Mouse (Mus musculus): ENCODE measurements around the gene Lgals4.

The Lgals4 gene

DNA sequence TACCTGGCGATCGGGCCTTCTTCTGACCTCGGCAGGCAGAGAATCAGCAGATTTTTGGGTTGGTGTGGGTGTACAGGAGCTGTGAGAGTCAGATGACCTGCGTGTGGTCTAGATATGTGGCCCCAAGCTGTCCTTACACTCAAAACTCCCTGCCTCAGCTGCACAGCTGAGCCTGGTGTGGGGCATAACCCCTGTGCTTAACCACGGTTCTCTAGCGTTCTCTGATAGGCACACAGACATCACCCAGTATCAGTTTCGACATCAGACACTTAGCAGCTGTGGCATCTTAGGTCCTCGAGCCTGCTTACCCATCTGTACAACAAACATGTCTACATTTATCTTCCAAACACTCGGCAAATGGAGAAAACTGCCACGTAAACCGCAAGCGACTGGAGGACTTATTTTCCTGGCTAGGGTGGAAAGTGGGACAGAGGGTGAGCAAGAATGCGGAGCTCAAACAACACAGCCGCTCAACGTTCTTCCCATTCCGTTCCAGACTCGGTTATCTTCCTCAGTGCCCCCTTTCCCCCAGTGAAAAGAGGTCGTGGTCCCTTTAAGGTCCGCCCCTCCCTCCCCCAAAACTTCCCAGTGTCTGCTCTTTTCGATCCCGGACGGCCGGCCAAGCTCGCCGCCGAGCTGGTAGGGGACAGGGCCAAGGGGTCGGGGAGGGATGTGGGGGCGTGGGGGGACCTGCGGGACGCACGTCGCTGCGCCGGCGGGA lies 25.3 kb upstream of the Lgals4 start, which contains the start of gene Hnrnpl:
TSS of gene Hnrnpl (plus strand) at position 321 of the 721 bp plus-strand sequence.
- DNase-seq (ENCODE audit: low spot score) = no peak

DNA sequence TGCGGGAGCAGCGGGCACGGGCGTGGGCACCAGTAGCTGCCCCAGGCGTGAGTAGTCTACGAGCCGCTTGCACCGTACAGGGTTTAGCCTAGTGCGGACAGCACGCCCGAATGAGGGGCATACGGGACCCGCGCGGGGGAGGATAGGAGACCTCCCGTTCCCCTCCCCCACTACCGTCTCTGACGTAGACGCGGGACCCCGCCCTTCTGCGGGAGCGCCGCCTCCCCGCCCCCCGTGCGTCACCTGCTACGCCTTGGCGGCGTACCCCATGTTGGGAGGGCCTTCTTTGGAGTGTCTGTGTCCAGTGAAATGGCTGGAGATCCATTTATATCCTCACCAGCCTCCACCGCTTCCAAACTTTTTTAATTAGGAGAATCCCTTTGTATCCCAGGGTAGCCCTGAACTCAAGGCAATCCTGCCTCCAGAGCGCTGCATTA lies 24.7 kb upstream of the Lgals4 start:
- peak; percentile 95 for DNase-seq (ENCODE audit: low spot score)

DNA sequence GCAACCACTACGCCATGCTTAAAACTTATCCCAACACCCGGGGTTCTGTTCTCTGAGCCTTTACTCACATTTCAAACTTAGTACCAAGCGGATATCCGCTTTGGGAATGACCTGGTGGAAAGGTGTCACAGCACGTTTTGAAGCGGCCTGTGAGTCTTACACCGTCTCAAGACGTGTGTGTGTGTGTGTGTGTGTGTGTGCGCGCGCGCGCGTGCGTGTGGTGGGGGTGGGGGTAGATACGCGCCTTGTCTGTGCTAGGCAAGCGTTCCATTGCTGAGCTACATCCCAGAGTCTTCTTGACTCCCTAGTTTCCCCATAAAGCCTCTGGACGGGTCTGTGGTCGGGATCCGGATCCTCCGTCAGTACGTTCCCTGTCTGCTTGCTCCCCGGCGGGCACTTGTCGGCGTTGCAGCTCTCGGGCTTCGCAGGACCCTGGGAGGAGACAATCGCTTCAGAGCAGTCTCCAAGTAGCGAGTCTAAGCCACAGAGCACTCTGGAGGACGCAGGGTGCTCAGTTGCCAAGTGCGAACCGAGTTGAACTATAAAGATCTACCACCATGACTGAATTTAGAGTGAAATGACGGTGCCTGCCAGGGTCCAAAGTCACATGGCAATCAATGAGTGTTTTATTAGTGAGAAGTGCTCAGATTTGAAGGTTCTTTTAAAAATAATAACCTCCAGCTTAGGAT lies 24.1 kb upstream of the Lgals4 start:
- DNase-seq (ENCODE audit: low spot score) = peak; percentile 64

DNA sequence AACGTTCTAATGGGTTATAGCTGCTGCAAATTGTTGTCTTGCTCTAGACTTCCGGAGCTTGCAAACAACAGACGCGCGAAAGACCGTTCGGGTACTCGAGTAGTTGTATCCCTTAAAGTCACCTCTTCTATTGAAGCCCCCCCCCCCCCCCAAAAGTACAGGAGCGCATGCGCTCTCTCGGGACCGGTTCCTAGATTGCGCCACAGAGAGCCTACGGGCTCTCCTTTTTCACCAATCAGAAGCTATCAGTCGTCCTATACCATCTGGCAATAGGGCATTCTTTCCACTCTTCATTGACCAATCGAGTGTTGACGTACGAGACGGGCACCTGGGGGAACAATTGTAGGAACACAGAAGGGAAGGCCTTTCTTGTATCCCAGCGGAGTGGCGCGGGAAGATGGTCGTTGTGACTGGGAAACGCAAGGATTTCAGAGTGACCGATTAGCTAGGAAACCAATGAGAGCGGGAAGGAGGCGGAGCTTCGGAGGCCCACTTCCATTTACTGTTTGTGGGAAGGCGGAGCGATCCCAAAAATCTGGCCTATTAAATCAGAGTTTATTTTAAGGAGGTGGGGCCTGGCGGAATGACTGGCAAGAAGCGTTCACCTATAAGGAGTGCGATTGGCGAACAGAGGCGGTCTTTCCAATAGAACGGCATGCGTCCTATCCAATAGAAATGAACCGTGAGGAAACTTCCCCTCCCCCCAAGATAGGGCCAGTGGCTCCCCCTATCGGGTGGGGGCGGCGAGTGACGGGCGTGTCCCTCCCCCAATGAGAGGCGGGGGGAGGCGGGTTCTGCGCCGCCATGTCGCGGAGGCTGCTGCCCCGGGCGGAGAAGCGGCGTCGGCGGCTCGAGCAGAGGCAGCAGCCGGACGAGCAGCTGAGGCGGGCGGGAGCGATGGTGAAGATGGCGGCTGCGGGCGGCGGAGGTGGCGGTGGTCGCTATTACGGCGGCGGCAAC lies 23.3 kb upstream of the Lgals4 start:
- DNase-seq (ENCODE audit: low spot score) = peak; percentile 99

DNA sequence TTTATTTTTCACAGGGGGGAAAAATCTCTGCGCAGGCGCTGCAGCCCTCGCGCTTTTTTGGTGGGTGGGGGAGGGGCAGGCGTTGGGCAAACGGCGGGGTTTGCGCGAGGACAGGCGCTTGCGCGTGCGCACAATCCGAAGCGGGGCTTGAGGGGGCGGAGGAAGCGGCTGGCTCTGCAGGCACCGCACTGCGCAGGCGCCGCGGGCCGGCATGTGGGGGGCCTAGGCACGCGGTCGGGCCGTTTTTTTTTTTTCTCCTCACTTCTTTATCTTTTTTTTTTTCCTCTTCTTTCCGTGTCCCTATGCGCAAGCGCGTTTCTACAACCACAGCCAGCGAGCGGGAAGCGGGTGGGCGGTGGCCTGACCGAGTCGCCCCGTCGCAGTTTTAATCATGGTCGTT lies 22.4 kb upstream of the Lgals4 start:
- DNase-seq (ENCODE audit: low spot score) = peak; percentile 87

DNA sequence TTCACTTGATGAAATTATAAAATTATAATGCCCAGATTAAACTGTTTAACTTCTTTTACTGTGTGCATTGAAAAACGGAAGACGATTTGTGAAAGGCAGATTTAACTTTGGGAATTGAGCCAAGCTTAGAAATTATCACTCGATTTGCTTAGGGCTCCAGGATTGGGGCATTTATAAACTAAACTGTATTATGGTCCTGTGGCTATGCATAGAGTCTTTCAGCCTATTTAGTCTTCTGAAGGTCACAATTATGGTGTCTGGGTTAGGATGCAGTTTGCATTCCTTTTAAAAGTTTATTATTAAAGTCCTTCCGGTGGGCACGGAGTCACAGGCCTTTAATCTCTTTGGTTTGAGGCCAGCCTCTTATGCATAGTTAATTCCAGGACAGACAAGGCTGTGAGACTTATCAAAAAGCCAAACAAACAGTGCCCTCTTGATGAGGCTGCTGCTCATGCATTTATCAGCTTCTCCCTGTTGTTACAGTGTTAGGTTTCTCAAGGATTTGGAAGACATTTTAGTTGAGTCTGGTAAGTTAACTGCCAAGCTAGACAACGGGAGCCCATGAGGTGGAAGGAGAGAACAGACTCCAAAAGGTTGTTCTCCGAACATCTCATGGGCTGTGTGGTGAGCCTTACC lies 21.9 kb upstream of the Lgals4 start:
- no peak for DNase-seq (ENCODE audit: low spot score)

DNA sequence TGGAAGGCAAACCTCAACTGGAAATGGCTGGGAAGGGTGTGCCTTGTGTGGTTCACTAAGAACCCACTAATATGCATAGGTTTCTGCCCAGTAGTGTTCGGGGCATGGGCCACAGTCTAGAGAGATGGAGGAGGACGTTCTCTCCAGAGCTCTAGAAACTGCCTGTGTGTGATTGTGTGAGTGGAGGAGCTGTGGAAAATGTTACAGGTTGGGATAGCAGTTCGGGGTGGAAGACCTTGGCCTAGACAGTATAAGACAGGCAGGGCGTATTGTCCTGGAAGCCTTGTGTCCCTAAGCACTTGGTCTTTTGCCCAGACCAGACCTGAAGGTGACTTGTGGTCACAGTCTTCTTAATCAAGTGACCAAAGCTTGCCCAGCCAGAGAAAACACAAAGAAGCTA lies 21.2 kb upstream of the Lgals4 start:
- DNase-seq (ENCODE audit: low spot score) = no peak

DNA sequence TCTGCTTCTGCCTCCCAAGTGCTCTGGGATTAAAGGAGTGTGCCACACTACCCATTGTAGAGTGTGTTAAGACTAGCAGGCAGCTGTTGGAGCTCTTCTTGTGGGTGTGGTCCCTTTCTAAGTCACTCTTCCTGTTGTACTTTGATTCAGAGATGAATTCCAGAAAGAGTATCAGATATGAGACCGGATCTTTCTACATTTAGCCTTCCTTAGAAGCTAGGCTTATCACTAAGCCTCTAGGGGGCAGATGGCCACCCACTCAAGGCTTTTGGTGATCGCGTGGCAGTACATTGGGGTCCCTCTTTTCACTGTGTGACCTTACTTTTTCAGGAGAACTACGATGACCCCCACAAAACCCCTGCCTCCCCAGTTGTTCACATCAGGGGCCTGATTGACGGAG lies 20.7 kb upstream of the Lgals4 start:
- no peak for DNase-seq (ENCODE audit: low spot score)

DNA sequence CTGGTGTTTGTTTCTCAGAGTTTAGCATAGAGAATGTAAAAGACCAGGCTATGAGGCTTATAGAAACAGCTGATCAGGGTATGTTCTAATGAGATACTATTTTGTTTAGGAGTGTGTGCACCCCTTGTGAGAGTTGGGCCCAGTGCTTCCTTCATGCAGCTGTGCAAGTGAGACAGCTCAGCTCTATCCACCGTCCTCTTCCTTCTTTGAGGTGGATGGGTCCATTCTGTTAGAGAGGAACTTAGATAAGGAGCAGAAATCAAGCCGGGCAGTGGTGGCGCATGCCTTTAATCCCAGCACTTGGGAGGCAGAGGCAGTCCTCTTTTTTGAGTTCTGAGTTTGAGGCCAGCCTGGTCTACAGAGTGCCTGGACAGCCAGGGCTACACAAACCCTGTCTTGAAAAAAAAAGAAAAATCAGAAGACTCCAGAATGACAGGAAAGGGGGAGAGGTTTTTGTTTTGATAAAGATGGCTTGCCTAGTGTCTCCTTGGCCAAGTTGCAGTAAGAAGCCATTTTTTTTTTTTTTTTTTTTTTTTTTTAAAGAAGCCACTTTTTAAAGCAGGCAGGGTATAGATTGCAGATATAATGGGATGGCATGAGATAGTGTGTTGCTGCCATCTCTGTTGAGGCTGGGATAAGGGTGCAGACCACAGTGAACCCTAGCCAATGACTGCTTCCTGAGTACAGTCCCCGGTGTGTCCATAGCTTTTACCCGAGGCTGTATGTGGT lies 19.2 kb upstream of the Lgals4 start:
- DNase-seq (ENCODE audit: low spot score) = no peak

DNA sequence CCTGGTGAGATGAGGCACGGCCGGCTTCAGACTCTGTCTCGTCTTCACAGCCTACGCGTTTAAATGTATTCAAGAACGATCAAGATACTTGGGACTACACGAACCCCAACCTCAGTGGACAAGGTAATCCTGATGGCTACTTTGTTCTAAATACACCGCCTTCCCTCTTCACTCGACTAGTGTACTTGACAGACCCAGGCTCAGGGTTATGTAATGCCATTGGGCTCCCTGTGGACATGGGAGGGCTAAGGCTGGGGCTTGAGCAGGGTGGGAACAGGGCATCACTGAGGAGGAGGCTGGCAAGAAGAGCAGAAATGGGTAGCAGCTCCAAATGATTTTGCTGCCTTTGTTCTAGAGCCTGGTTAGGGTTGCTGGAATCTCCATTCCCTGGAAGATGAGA lies 18.4 kb upstream of the Lgals4 start:
- no peak for DNase-seq (ENCODE audit: low spot score)

DNA sequence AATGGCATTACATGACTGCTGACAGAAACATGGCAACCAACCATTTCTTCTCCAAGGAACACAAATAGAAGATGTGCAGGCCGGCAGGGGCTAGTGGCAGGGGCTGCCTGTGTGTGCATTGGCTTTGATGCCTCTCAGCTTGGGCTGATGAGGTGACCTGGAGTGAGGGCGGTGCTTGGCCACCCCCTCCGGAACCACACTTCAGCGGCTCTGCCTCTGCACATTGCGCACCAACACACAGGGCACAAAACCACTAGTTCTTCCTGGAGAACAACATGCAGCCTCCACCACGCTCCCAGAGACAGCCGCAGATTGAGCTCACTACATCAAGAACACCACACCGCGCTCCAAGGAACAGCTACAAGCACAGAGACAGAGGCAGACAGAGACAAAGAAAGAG lies 17.5 kb upstream of the Lgals4 start:
- no peak for DNase-seq (ENCODE audit: low spot score)

DNA sequence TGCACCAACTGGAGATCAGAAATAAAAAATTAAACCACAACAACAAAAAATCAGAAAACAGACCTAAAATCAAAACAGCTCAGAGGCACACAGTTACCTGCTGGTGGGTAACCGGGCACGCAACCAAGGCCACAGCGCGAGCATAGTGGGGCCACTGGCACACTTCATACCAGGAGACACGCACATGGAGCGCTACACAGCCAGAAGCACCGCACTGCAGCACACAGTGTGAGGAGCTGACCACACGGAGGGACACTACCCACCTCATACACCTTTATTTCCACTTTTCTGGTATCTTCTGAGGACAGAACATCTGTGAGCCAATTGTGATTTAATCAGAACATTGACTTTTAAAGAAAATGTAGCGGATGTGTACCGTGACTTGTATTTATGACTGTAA lies 16.7 kb upstream of the Lgals4 start:
- DNase-seq (ENCODE audit: low spot score) = no peak

DNA sequence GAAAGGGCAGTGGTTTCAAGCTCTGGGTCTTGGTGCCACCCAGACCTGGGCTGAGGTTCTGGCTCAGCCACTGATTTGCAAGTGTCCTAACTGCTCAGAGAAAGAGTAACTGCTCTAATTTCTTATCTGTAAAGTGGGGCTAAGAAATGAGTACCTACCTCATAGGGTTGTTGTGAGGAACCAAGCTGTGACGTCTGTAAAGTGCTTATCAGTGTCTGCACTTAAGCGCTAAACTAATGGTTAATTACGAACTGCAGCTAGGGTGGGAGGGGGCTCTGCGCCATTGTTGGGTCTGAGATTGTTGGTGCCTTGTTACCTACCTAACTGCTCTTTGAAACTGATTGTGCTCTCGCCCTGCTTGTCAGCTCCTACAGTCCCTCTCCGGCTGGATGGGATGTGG lies 16.1 kb upstream of the Lgals4 start:
- DNase-seq (ENCODE audit: low spot score) = no peak

DNA sequence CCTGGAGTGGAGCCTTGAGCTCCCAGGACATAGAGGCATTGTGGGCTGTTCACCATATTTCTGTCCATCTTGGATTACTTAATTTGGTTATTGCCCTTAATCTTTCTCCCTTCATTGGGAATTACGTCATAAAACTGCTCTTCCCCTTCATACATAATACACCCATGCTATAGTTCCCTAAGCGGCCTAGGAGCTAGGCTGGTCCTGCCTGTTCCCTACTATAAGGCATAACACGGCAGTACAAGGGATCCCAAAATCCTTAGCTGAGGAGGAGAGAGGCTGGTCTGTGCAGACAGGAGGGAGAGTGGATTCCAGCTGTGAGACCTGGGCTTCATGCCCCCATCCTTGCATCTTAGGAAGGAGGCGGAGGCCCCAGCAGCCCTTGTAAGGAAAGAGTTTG lies 15.7 kb upstream of the Lgals4 start:
- no peak for DNase-seq (ENCODE audit: low spot score)

DNA sequence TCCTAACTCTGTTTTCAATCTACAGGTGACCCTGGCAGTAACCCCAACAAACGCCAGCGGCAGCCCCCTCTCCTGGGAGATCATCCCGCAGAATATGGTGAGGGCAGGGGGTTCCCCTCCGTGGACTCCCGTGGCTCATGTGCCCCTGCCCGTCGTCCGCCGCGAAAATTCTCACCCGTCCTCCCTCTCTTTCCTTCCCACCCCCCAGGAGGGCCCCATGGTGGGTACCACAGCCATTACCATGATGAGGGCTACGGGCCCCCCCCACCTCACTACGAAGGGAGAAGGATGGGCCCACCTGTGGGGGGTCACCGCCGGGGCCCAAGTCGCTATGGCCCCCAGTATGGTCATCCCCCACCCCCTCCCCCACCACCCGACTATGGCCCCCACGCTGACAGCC lies 15.2 kb upstream of the Lgals4 start:
- no peak for DNase-seq (ENCODE audit: low spot score)

DNA sequence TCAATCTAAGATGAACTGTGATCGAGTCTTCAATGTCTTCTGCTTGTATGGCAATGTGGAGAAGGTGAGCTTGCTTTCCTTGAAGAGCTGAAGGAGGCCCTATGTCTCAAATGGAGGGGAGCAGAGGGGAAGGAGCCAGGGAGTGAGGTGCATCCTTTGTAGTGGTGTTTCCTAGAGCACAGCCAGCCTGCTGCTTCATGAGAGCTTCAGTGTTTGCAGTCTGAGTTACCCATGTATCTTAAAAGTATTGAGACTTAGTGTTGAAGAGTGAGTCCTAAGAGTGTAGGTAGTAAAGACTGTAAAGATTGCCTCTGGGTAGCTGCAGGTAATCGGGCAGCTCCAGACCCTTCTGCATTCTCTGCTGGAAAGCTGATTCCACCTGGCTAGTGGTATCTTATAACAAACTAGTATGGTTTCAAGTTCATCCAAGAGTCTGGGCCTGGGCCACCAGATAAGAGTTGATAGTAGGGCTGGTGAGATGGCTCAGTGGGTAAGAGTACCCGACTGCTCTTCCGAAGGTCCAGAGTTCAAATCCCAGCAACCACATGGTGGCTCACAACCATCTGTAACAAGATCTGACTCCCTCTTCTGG lies 14.7 kb upstream of the Lgals4 start:
- no peak for DNase-seq (ENCODE audit: low spot score)

DNA sequence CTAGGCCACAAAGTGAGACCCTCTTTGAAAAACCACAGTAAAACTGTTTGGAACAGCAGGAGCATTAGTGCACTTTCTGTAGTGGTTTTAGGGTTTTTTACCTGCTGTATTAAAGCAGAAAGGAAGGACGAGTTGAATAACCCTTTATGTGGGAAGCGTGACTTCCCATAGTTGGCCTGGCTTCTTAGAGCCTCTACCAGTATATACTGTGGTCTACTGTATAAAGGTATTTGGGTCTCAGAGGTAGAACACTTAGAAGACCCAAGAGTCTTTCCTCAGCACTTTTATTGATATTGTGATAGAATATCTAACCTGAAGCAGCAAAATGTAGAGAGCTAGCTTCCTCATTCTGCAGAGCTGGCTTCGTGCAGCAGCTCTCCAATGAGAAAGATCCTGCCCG lies 14.1 kb upstream of the Lgals4 start:
- no peak for DNase-seq (ENCODE audit: low spot score)

DNA sequence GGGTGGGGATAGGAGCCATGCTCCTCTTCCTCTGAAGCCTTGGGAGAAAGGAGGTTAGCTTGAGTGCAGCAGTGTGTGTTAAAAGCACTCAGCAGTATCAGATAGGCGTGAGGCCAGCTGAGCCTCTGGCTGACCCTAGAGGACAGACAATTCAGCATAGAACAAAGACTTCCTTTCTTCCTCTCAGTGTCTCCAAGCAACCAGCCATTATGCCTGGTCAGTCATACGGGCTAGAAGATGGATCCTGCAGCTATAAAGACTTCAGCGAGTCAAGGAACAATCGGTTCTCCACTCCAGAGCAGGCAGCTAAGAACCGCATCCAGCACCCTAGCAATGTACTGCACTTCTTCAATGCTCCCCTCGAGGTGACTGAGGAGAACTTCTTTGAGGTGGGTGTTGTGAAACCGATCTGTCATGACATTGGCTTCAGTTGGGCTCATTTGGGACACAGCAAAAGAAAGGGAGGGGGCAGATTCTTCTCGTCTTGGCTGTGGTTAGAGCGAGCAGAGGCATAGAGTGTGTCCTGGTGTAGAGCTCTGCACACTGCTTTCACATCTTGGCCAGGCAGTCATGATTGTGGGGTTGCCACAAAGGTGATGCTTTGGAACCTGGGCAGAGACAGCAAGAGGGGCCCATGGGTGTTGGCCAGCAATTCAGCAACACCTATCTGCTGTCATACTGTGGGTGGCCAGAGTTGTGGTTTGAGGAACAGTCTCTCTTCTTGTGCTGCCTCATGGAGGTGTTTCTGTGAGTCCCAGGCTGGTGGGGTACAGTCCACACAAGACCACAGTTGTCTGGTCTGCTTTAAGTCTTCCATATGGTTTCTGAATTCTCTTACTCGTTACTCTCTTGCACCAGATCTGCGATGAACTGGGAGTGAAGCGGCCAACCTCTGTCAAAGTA lies 13.0 kb upstream of the Lgals4 start:
- no peak for DNase-seq (ENCODE audit: low spot score)

DNA sequence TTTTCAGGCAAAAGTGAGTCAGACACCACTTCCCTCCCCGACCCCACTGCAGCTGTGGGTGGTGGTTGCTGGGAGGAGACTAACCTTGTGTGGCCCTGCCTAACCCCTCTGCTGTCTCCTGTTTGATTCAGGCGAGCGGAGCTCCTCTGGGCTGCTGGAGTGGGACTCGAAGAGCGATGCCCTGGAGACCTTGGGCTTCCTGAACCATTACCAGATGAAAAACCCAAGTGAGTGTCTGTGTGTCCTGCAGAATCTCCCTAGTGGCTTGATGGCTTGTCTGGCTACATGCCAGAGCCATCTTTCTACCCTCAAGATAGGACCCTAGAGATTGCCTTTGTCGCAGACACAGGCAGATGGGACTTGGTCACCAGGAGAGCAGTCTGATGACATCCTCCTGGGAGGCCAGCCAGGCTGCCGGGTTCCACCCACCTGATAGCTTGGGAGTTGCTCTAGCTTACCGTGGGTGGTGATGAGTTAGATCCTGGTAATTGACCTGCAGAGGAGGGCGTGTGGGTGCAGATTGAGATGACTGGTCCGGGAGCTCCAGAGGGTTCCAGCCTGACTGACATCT lies 12.3 kb upstream of the Lgals4 start:
- DNase-seq (ENCODE audit: low spot score) = peak; percentile 79

DNA sequence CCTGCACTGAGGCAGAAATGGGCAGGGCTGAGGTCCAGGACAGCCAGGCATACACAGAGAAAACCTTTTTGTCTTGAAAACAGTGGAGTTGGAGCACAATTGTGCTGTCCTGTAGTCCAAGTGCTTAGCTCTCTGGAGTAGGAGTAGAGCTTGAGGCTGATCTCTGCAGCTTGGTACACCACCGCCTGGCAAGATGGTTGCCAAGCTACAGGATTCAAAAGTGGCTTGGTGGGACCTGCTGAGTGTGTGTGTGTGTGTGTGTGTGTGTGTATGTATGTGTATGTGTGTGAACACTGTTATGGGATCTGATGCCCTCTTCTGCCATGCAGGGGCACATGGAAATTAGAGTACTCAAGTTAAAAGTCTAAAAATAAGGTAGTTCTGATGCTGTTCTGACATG lies 11.1 kb upstream of the Lgals4 start:
- DNase-seq (ENCODE audit: low spot score) = no peak

All from layer of hippocampus, adult 11-12 months (tissue).